Mouse (Mus musculus): Measurements from ENCODE around the gene Dpp6.

DNA sequence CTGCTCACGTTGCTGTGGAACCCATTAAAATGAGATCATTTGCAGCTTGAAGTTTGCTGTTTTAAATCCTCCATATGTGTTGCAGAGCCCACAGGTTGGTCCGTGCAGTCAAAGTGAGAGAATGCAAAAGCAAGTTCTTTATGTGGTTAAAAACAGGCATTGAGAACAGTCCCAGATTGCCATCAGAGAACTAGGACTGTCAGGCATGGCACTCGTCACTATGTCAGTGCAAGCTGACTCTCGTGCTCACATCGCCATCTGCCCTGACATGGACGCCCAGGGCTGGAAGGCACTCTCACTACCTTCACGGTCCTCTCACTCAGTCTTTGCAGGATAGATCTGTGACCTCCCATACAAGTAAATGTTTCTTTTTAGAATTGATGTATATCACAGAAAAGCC is 600.4 kb downstream of the Dpp6 start:
- TF ChIP-seq GATA1 (IDR thresholded peaks at IDR 0.05; ENCODE audit: borderline replicate concordance, low read length) (no peak), CTCF (IDR thresholded peaks at IDR 0.05; ENCODE audit: low read depth, low read length) (no peak), TAL1 (conservative IDR thresholded peaks at IDR 0.05; ENCODE audit: low read depth, low read length) (no peak), POLR2AphosphoS5 (IDR thresholded peaks at IDR 0.05; ENCODE audit: insufficient replicate concordance, low read depth, low read length) (no peak), GATA2 (IDR thresholded peaks at IDR 0.05; ENCODE audit: borderline replicate concordance, low read depth, low read length) (no peak)

All from G1E (cell line).